Mouse (Mus musculus) A20 (cell line): Measurements from ENCODE around the gene Arhgap40.

ENCODE experiments used
- DNase-seq: peaks from one replicate; pipeline ENCODE4 v3.0.0-alpha.2; 2011; ENCODE audit warnings: low read depth, low spot score

The Arhgap40 gene

GRCm38 (mm10) chr2:158546751-158547150 is 34.2 kb downstream of the Arhgap40 start:
- DNase-seq: peak; percentile 66

GRCm38 (mm10) chr2:158550067-158550466 is 37.5 kb downstream of the Arhgap40 start:
- peak; percentile 72 for DNase-seq

GRCm38 (mm10) chr2:158554366-158554765 is 41.8 kb downstream of the Arhgap40 start:
- no peak for DNase-seq

GRCm38 (mm10) chr2:158555252-158555651 is 42.7 kb downstream of the Arhgap40 start:
- DNase-seq: no peak

GRCm38 (mm10) chr2:158555812-158556211 is 43.2 kb downstream of the Arhgap40 start:
- DNase-seq: no peak

GRCm38 (mm10) chr2:158556225-158556624 is 43.6 kb downstream of the Arhgap40 start:
- peak; percentile 70 for DNase-seq

GRCm38 (mm10) chr2:158556750-158557149 is 44.2 kb downstream of the Arhgap40 start:
- no peak for DNase-seq

GRCm38 (mm10) chr2:158559945-158560344 is 47.3 kb downstream of the Arhgap40 start:
- no peak for DNase-seq

GRCm38 (mm10) chr2:158560801-158561200 is 48.2 kb downstream of the Arhgap40 start:
- no peak for DNase-seq

- no peak for DNase-seq
These were observed 49.0 kb downstream of the Arhgap40 start for GRCm38 (mm10) chr2:158561371-158562144.

- peak; percentile 31 for DNase-seq
These were observed 58.0 kb downstream of the Arhgap40 start for GRCm38 (mm10) chr2:158570421-158571081.

GRCm38 (mm10) chr2:158579979-158580378 is 67.4 kb downstream of the Arhgap40 start:
- DNase-seq: no peak

- DNase-seq: no peak
These were observed 72.2 kb downstream of the Arhgap40 start for GRCm38 (mm10) chr2:158584621-158585358.

GRCm38 (mm10) chr2:158588524-158589271 is 76.1 kb downstream of the Arhgap40 start:
- no peak for DNase-seq

- DNase-seq: no peak
These were observed 77.9 kb downstream of the Arhgap40 start for GRCm38 (mm10) chr2:158590495-158590894.

- DNase-seq: no peak
These were observed 78.7 kb downstream of the Arhgap40 start for GRCm38 (mm10) chr2:158591286-158591685.

GRCm38 (mm10) chr2:158593371-158593770 is 80.8 kb downstream of the Arhgap40 start:
- DNase-seq: no peak

GRCm38 (mm10) chr2:158595103-158595502 is 82.5 kb downstream of the Arhgap40 start:
- DNase-seq: no peak

- no peak for DNase-seq
These were observed 83.0 kb downstream of the Arhgap40 start for GRCm38 (mm10) chr2:158595577-158595976.

- no peak for DNase-seq
These were observed 84.2 kb downstream of the Arhgap40 start for GRCm38 (mm10) chr2:158596803-158597202.
